Mouse (Mus musculus) kidney, postnatal 10 days (tissue): Measurements from ENCODE around the gene Zcchc14.
A peak's percentile ranks its signal among the peaks of the same experiment; 100 is the strongest.
"Not testable (repeated sequence)": the region's sequence is repeated elsewhere in the genome, so short reads cannot be mapped to it uniquely, and the experiment has no call there.

Experiments used
- DNase-seq: peaks from one replicate; pipeline ENCODE4 v3.0.0; 2021; ENCODE audit warnings: mixed read lengths

Zcchc14 gene

DNA sequence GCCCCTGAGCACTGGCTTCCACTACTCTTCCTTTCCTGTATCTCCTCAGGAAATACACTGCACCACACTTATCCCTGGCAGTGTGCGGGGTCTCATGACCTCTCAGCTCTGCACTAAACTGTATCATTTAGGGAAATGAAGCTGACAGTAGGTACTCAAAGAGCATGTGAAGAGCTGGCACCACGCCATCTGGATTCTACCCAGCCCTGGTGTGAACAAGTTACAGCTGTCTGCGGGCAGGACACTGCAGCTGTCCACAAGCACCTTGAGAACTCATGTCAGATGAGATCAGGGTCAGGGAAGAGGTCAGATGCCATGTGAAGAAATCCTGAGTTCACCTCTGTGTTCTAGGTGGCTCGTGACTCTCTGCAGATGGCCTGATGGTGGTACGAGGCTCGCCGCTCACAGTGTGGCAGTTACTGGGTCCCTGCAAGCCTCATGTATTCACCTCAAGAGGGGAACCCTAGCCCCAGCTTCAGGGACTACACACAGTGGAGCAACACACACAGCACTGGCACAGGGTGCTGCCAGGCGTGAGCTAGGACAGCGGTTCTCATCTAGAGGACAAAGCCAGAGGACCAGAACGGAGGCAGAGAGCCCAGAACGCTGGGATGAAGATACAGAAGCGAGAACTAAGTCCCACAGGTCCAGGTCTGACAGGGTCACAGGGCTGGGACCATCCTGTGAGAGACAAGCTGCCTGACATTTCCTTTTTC is 31.7 kb downstream of the Zcchc14 start:
- DNase-seq: peak; percentile 87

DNA sequence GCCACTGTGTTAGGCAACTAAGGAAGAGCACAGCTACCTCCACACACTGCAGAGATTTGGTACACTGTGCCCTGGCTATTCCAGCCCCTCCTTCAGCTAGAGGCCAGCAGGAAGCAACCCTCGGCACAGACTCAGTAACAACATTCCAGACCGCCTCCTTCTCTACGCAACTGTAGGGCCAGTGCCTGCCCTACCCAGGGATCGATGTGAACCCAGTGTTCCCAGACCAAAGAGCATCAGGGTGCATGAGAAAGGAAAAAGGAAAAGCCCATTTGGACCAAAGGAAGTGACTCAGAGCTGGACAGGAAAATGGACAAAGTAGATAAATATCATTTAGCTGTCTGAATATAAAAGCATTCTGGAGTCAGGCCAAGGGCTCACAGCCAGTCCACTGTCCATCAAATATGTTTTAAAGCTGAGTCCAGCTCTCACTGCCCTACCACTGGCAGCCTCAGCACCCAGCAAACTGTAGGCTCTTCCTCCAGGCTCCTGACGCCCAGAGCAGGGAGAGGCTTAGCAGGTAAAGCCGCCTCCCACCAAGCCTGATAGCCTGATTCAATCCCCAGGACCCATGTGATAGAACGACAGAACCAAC is 33.2 kb downstream of the Zcchc14 start:
- DNase-seq: peak; percentile 87

DNA sequence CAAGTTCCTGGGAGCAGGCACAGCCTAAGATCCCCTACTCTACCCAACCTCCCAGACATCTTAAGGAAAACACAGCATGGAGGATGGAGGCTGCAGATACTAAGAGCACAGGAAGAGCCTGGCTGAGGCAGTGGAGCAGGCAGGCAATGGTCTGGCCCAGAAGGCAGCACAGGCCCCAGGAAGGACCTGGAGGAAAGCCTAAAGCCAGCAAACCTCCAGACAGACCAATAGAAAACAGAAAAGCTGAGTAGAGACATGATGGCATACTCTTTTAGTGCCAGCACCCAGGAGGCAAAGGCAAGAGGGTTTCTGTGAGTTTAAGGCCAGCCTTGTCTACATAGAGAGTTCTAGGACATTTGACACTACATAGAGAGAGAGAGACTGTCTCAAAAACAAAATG is 39.3 kb downstream of the Zcchc14 start:
- no peak for DNase-seq

DNA sequence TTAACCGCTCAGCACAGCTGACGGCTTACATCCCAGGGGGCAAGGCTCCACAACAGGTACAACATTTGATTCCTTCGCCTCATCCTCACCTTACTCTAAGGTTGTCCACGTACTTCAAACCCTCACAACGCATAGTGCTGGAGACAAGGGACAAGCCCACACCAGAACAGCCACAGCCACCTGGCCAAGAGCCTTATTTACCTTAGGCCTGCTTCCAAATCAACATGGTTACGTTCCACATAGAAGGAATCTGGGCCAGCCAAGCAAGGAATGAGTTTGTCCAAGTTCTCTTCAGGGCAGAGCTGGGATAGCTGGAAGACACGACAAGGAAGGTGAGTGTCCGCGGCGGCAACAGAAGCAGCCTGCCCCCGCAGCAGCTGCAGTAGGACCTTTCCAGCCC is 42.8 kb downstream of the Zcchc14 start:
- DNase-seq: no peak

DNA sequence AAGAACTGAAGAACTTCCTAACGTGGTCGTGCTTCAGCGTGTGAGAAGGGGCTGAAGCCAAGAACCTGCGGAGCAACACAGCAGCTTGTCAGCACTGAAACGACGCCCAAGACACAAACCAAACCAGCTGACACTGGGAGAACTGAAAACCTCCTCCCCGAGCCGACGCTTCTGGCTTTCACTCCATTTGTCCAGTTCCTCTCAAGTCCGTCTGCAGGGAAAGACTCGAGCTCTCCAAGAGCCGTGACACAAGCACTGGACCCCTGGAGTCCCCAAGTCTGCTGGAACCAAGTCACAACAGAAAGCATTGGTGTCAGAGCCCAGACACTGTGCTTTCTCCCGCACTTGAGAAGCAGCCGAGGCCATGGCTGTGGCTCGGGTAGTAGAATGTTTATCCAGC is 43.5 kb downstream of the Zcchc14 start:
- no peak for DNase-seq

DNA sequence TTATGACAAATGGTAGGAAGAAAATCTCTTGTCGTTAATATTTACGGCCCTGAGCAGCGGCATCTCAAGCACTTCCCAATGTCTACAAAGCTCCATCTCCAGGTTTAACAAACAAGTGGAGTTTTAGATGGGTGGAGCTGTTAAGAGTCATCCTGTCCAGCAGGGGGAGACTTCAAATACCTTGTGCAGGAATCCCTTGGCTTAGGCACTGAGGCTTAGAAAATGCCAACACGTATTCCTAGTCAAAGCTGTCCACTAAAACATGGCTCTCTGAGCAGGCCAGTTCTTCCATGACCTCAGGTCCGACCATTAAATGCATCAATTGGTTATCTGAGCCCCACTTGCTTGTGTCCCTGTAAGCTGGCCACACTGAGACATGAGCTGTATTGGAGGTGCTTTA is 45.0 kb downstream of the Zcchc14 start:
- no peak for DNase-seq

DNA sequence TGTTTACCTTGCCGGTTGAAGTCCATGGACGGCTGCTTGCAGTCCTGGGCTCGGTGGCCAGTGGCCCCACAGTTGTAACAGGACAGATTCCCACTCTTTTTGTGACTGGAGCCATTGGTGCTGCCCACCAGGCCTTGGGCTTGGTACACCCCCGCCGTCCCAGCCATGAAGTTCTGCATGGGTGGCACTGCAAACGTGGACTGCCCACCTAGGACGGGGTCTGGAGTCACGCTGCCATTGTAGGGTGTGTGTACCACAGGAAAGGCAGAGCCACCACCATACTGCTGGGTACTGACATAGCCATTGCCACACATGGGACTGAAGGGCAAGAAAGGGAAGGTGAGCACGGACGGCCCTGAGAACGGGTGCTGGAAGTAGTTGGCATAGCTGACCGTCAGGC is 48.9 kb downstream of the Zcchc14 start:
- no peak for DNase-seq

DNA sequence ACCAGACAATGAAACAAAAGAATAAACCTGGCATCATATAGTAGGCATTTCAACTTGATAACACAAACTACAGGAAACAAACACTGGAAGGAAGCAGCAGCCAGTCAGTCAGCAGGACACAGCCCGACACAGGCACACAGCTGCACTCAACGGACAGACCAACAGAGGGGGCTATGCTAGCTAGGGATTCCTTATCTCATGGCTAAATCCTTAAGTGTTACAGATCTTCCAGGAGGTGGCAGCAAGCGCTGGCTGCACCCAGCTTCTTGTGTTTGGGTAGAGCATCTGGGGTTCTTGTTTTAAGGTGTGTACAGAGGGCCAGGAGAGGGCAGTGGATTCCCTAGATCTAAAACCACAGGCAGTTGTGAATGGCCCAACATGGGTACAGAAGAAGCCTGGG is 49.8 kb downstream of the Zcchc14 start:
- peak; percentile 88 for DNase-seq

DNA sequence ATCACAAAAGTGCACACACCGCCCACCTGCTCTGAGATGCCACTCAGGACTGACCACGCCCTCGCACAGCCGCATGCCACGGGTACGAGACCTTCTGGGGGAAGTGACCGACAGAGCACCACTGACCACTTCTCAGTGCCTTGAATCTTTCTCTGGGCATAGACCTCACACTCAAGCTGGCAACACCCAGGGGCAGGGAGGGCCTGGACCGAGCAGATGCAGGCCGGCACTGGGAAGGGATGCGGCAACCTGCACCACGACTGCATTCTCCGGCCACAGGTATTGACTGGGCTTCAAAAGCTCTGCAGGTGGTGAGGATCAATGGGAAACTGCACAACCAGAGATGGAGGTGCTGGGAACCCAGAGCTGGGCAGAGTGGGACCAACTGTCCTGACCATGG is 50.3 kb downstream of the Zcchc14 start:
- DNase-seq: no peak

DNA sequence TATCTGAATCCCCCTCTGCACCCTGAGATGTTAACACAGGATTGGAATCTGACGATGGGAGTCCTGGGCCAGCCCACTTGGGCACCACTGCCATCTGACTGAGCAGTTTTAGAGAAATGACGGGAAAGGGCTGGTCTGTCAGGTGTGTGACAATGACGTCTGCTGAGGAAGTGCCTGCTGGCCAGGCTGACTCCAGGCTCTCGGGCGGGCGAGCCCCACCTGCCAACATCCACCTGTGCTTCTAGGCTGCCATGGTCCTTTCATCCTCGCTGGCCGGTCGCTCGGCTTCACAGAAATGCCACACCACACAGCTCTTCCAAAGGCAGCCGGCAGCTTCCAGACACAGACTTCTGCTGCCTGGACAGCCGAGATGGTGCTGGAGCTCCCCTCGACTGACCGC is 52.9 kb downstream of the Zcchc14 start:
- no peak for DNase-seq

DNA sequence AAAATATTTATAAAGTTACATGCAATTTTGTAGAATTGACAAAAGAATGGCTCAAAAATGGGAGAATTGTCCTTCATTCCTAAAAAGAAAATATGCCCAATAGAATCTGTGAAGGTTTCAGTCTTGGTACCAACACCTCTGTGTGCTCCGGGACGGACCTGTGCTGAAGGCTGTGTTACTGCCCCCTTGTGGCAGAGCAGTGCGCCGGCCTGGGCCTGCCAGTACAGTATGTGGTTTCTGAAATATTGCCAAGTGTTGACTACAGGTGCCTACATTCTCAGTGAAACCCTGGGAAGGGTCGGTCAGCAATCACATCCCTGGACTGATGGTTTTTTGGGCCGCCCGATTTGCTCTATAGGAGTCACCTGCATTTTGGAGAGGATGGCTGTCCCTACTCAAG is 53.8 kb downstream of the Zcchc14 start:
- peak; percentile 92 for DNase-seq

DNA sequence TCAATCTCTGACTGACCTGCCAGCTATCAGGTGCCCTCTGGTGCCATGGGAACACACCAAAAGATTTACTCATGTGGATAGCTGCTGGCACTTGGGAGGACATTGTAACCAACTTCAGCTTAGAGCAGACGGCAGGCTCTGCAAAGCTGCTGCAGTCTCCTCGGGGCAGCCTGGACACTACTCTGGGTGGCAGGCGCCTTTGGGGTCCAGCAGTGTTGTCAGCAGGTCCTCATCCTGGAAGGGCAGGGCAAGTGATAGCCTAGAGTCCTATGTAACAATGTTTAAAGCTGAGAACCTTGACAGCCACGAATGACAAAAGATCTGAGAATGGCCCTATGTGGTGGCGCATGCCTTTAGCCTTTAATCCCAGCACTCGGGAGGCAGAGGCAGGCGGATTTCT is 54.5 kb downstream of the Zcchc14 start:
- no peak for DNase-seq

DNA sequence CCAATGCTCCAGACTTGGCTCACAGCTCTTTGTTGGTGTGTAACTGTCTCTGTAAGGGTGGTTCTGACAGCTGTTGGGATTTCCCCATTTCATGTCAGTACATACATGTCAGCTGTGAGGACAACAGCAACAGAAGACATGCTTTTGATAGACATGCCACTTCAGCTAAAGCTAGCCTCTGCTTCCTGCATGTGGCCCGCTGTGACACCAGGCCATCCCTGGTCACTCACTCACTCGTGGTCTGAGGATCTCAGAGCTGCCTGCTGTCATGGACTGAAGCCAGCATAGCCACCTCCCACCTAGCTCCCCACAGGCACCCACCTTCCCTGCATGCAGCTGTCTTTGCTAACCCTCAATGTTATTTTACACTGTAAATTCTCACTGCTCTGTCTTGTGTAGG is 55.2 kb downstream of the Zcchc14 start:
- not testable (repeated sequence) for DNase-seq

DNA sequence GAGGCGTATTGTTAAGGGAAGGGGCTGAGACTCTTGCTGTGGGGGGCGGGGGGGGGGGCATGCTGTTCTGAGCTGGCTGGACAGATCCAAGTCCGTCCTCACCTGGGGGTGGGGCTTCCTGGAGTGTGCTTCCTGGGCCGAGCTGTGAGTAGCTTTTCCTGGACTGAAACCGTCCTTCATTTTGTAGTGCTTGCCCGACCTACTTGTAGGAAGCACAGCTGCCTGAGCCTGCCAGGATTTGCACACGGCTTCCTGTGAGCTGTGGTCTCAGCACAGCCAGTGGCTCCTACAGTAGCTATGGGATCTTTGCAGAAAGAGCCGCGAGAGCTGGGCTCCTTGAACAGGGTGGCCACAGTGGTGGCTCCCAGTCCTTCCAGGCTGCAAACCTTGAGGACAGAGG is 58.7 kb downstream of the Zcchc14 start:
- DNase-seq: peak; percentile 74

DNA sequence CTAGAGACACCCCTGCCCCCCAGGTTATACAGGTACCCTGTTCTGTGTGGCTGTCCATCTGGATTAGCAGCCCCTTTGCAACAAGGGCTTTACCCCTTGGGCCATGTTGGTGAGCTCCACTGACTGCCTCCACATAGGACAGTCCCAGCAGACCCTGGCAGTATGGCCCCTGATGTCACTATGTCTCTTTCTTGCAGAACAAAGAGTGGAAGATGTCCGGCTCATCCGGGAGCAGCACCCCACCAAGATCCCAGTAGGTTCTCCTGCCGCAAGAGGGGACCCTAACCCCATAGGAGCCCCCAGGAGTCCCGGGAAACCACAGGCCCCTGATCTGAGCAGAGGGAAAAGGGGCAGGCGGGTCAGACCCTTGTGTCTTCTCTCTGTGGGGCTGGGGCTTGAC is 59.4 kb downstream of the Zcchc14 start:
- no peak for DNase-seq

DNA sequence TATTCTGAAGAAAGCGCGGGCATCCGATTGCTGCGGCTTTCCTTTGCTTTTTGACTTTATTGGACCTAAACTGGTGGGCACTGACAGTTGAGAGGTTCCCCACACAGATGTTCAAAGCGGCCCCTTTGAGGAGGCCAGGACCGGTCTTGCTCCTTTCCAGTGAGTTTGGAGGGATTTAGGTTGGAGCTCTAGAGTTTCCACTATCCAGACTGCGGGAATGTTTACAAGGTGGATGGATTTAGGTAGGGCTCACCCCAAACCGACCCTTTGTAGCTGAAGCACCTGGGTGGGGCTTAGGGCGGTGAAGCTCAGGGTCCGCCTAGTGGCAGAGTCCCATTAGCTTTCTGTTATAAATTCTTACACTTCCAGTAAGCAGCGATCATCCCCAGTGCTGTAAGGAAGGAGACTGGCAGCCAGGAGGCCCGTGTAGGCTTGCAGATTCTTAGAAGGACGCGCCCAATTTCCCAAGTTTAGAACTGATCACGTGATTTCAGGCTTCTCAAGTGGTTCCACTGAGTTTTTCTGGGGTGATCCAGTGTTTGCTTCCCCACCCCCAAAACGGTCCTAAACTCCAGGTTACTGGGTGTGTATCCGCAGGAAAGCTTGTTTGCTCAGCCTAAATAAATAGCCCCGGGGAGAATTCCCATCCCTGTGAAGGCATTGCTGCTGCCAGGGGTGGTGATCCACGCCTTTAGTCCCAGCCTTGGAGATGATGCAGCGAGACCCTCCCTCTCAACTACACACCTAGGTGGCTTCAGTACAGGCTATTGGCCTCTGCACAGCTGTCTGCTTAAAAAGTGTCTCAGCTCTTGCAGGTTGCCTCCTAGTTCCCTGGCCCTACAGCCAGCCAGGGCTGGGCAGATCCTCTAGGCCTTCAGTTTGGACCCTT is 61.3 kb downstream of the Zcchc14 start:
- DNase-seq: peak; percentile 69

DNA sequence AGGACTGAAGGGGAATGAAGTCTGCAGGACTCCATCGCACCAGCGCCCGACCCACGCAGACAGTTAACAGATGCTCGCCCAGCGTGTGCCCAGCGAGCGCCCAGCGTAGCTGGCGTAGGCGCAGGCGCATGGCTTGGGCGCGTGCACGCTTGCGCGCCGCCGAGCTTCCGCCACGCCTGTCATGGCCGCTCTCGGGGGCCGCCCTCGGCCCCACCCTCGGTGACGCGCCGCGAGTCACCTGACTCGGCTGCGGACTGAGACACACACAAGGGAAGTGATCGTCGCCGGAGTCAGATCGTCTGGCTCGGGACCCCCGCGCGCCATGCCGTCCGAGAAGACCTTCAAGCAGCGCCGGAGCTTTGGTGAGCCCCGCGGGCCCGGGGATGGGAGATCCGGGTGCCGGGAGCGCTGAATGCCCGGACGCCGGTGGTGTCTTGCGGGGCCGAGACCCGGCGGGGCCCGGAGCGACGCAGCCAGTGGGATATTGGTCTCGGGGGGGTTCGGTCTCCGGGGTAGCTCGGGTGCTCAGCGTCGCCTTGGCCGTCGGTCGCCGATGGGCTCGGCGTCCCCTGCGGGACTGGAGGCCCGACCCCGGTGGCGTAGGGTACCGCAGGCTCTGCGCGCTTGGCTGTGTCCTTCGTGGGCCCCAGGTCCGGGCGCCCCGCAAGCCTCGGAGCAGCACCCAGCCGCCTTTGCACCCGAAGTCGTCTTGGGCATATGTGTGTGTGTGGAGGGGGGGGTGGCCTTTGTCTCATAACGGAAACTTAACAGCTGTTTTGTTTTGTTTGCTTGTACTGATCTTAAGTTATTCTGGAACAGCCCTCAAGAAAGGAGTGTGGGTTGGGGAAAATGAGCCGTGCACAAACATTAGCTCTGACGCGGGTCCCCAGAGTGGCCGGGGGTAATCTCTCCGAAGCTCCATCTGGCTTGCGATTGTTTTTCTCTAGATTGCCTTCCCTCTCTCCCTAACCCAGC is 62.2 kb downstream of the Zcchc14 start, which contains the start of gene Map1lc3b:
Gene Map1lc3b, plus strand, starts transcription at position 159 of the 975 bp plus-strand sequence.
- DNase-seq: peak; percentile 96

DNA sequence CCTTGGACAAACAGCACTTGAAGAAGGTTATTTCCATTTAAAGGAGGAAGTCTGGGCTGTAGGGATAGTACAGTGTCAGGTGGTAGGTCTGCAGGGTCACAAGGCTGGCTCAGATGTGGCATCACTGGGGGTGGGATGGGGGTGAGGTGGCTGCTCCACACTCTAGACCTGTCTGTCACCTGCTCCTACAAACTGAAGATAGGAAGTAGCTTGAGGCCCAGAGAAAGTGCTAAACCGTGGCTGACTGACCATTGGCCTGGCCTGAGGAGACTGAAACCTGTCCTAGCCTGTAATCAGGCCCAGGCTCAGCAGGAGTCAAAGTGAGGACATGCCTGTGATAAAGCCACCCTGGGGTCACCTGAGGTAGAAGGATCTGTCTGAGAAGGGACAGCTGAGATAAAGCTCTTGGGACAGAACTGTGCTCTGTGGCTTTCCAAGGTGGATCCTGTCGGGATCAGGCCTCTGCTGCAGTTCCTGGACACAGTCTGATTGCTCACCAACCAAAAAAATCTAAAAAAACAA is 63.4 kb downstream of the Zcchc14 start:
- DNase-seq: no peak

DNA sequence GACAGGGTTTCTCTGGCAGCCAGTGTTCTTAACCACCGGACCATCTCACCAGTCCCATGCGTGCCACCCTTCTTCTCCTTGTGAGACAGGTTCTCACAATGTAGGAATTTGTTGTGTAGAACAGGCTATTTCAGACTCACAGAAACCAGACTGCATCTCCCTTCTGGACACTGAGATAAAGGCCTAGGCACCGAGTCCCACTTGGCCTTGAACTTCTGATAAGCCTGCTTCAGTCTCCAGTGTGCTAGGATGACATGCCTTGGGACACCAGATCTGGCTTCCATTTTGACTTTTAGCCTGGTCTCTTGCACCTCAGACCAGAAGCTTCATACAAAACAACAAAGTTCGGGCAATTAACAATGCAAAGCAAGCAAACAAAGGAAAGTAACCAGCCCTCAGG is 64.0 kb downstream of the Zcchc14 start:
- no peak for DNase-seq

DNA sequence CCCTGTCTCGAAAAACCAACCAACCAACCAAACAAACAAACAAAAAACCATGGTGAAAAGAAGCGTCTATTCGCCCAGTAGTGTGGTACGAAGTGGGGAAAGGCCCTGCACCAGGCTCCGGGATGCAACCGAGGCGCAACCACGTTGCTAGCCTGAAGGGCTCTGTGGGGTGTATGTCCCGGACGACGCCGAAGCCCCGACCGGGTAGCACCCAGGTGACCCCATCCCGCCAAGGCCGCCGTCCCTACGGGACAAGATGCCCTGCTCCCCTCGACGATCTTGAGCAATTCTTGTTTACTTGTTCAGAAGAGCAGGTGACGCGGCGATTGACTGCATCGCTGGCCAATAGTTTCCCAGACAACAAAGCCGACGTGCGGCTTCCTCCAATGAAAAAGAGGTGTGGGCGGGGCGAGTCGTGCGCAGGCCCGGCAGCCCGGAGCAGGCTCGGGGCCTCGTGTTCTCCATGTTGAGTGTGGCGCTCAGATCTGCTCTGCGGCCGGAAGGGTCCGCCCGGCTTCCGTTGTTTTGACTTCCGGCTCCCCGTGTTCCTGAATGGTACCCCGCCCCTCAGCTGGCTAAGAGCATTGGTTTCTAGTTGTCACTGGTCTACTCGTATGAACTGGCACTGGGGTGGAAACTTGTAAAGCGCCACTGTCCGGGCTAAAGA is 67.4 kb downstream of the Zcchc14 start:
- peak; percentile 100 for DNase-seq

DNA sequence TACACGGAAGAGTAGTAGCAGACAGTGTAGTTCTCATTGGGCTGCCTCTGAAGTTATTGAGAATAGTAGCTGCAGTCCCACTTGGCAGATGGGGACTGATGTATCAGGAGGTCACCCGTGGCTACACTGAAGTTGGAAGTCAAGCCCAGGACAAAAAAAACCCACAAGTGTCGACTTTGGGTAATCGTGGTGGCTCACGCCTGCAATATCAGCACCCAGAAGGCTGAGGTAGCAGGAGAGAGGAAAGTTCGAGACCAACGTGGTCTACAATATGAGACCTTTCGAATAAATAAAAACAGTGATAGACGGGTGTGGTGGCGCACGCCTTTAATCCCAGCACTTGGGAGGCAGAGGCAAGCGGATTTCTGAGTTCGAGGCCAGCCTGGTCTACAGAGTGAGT is 68.0 kb downstream of the Zcchc14 start:
- no peak for DNase-seq

DNA sequence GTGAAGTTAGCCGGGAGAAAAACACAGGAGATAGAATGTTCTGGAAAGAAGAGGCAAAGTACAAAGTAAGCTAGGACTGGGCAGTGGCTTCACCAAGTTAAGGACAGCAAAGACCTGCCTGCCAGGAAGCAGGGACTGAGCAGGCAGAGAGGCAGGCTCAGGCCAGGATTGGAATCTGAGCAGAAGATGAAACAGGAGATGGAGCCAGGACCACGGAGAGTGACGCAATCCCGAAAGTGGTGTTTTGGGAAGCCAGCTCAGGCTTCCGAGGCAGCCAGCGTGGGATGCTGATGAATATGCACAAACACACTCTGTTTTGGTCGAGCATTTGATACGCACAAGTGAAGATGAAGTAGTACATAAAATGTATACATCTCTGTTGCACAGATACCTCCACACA is 69.0 kb downstream of the Zcchc14 start:
- no peak for DNase-seq
